Mouse (Mus musculus) v-Abl transformed pro-B cells (cell line): Measurements from ENCODE around the gene Retreg1.

ENCODE experiments used
- in situ Hi-C, 2 experiments: fragments of 400-800 bp; cut with MboI; formaldehyde crosslinking; loops; one replicate each; pipeline ENCODE4 v1.15.1; 2025; ENCODE audit not compliant: unreplicated experiment in 2 of 2

The Retreg1 gene

GRCm38 (mm10) chr15:25940397-25941377, 97.7 kb downstream of the Retreg1 start:
- in situ Hi-C loops: no loop called here

- in situ Hi-C loops: no loop called here
These were observed 98.5 kb downstream of the Retreg1 start for GRCm38 (mm10) chr15:25941514-25941913.

GRCm38 (mm10) chr15:25942415-25942814, 99.4 kb downstream of the Retreg1 start:
- in situ Hi-C loops: no loop called here

GRCm38 (mm10) chr15:25943386-25944137, 100.6 kb downstream of the Retreg1 start:
- in situ Hi-C loops: no loop called here

GRCm38 (mm10) chr15:25945224-25945623, 102.2 kb downstream of the Retreg1 start:
- in situ Hi-C loops: no loop called here

GRCm38 (mm10) chr15:25946482-25946881, 103.5 kb downstream of the Retreg1 start:
- in situ Hi-C loops: no loop called here

- in situ Hi-C loops: no loop called here
These were observed 104.4 kb downstream of the Retreg1 start for GRCm38 (mm10) chr15:25947383-25947782.

- in situ Hi-C loops: no loop called here
These were observed 105.6 kb downstream of the Retreg1 start for GRCm38 (mm10) chr15:25948257-25949223.

- in situ Hi-C loops: no loop called here
These were observed 106.7 kb downstream of the Retreg1 start for GRCm38 (mm10) chr15:25949696-25950095.

- in situ Hi-C loops: no loop called here
These were observed 107.6 kb downstream of the Retreg1 start for GRCm38 (mm10) chr15:25950584-25950983.

GRCm38 (mm10) chr15:25951037-25951436, 108.1 kb downstream of the Retreg1 start:
- in situ Hi-C loops: no loop called here

GRCm38 (mm10) chr15:25956001-25956400, 113.0 kb downstream of the Retreg1 start:
- in situ Hi-C loops: no loop called here

- in situ Hi-C loops: no loop called here
These were observed 113.6 kb downstream of the Retreg1 start for GRCm38 (mm10) chr15:25956422-25957117.

GRCm38 (mm10) chr15:25957651-25958050, 114.7 kb downstream of the Retreg1 start:
- in situ Hi-C loops: no loop called here

GRCm38 (mm10) chr15:25959375-25959774, 116.4 kb downstream of the Retreg1 start:
- in situ Hi-C loops: no loop called here

- in situ Hi-C loops: no loop called here
These were observed 117.3 kb downstream of the Retreg1 start for GRCm38 (mm10) chr15:25960231-25960630.

GRCm38 (mm10) chr15:25966220-25966774, 123.3 kb downstream of the Retreg1 start:
- in situ Hi-C loops: no loop called here

GRCm38 (mm10) chr15:25971596-25971995, 128.6 kb downstream of the Retreg1 start:
- in situ Hi-C loops: loop anchor here in 1 of 2 experiments (10.0 kb wide), 1 partner anchor 167 kb away; no protein-coding TSS in a partner anchor

- in situ Hi-C loops: loop anchor here in 1 of 2 experiments (10.0 kb wide), 1 partner anchor 168 kb away; no protein-coding TSS in a partner anchor
These were observed 129.8 kb downstream of the Retreg1 start for GRCm38 (mm10) chr15:25972758-25973157.
